Mouse (Mus musculus): ENCODE measurements around the gene Nit2.
A peak's percentile ranks its signal among the peaks of the same experiment; 100 is the strongest.

Gene Nit2

GRCm38 (mm10) chr16:57162841-57163240, 4.3 kb downstream of the Nit2 start:
- no peak for DNase-seq (ENCODE audit: low spot score in 2 of 2)

DNA sequence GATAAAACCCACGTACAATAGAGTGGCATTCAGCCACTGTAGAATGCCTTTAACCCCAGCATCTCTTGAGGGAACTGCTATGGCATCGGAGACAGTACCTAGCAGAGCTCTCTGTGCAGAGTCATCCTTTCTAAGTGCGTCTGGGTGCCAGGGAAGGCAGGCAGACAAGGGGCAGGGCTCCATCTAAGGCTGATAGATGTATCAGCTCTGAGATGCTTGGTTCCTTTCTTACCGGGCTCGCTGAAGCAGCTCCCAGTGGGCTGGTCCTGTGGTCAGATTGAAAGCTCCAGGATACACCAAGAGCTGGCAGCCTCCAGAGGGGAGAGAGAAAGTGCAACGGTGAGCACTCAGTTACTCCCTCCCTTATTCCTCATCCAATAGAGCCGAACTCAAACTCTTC, 7.3 kb downstream of the Nit2 start:
- DNase-seq (ENCODE audit: low spot score in 2 of 2) = no peak

DNA sequence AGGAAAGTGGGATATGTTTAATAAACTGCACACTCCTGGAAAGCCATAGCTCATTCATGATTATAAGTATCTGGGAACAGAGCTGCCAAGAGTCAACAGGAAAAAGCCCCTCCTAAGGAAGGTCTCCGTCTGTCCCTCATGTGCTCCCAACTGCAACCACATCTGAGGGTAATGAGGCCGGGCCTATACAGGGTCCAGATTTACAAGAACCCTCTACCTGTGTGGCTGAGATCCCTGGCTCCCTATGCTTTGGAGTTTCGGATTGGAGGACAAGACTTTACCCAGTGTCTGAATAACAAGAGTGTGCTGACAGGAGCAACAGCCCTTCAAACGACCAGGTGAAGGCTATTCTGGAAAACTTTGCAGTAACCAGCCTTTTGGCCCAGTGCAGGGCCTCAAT, 9.4 kb downstream of the Nit2 start:
- DNase-seq (ENCODE audit: low spot score in 2 of 2) = no peak

GRCm38 (mm10) chr16:57157076-57157475, 10.1 kb downstream of the Nit2 start:
- DNase-seq (ENCODE audit: low spot score in 2 of 2) = no peak

GRCm38 (mm10) chr16:57155899-57156298, 11.2 kb downstream of the Nit2 start:
- DNase-seq (ENCODE audit: low spot score in 2 of 2) = no peak

GRCm38 (mm10) chr16:57151437-57151836, 15.7 kb downstream of the Nit2 start:
- DNase-seq (ENCODE audit: low spot score in 2 of 2) = no peak

DNA sequence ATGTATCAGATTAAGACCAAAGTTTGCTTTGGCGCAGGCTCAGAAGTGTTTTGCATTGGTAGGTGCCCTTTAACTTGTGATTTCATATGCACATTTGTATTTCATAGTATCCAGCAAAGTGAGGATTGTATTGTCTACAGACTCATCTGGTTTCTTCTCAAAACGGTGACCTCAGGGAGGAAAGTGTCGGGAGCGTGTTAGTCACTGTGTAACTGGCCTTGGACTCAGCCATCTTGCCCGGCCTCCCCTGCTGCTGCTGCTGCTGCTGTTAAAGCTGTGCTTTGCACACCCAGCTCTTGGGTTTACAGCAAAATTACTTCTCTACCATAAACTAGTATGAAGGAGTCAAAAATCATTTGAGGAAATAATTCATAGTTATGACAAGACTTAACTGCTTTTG, 22.4 kb downstream of the Nit2 start:
- no peak for DNase-seq (ENCODE audit: low spot score in 2 of 2)

DNA sequence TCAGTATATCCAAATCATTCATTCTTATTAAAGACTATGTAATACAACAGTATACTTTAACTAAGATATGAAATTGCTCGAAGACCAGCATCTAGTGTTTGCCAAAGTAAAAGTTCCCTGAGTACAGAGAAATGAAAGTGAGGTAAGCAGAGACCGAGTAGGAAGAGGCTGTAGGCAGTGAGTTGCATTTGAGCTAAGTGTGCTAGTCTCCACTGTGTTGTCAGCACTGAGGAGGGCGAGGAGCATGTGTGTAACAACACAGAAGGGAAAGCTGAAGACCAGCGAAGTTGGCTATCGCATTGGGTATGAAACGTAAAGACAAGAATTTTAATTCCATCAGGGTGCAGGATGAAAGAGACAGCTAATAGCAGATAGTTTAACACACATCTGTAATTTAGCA, 33.5 kb downstream of the Nit2 start:
- no peak for DNase-seq (ENCODE audit: low spot score in 2 of 2)

DNA sequence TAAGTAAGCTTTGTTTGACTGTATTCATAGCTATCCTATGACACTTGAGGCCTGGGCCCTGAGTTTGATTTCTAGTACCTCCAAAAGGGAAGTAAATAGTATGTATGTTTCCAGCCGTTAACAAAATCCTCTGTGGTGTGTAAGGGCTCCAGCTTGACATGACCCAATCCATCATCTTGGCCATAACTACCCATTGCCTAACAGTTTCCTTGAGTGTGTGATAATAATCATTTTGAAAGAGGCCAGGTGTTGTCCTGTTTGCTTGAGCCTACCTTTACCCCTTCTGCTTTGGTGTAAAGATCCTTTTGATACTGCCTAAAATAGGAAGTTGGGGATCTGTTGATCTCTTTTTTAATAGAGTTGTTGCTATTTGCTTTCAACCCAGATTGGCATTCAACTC, 34.8 kb downstream of the Nit2 start:
- DNase-seq (ENCODE audit: low spot score in 2 of 2) = no peak

DNA sequence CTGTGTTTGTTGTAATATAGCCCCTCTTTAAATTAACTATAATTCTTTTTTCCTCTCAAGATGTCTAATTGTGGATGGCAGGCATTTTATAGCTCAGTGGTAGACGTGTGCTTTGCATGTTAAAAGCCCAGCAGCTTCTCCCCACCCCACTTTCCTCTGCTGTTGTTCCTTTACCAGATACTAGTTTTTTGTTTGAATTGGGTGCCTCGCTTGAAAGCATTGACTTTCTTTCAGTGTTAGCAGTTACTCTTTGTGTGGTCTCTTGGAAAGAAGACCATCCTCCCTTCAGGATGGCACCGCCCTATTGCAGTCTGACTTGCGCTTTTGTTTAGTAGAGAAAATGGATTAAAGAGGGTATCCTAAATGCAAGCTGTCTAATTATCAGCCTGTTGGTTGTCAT, 35.6 kb downstream of the Nit2 start:
- DNase-seq (ENCODE audit: low spot score in 2 of 2) = no peak

GRCm38 (mm10) chr16:57130752-57131400, 36.3 kb downstream of the Nit2 start:
- DNase-seq (ENCODE audit: low spot score in 2 of 2) = peak; percentile 3 to 24

- no peak for DNase-seq (ENCODE audit: low spot score in 2 of 2)
Observed at GRCm38 (mm10) chr16:57127825-57128224, 39.3 kb downstream of the Nit2 start.

- DNase-seq (ENCODE audit: low spot score in 2 of 2) = no peak
Observed at GRCm38 (mm10) chr16:57126268-57126667, 40.9 kb downstream of the Nit2 start.

GRCm38 (mm10) chr16:57122682-57123445, 44.3 kb downstream of the Nit2 start:
- DNase-seq (ENCODE audit: low spot score in 2 of 2) = no peak

DNA sequence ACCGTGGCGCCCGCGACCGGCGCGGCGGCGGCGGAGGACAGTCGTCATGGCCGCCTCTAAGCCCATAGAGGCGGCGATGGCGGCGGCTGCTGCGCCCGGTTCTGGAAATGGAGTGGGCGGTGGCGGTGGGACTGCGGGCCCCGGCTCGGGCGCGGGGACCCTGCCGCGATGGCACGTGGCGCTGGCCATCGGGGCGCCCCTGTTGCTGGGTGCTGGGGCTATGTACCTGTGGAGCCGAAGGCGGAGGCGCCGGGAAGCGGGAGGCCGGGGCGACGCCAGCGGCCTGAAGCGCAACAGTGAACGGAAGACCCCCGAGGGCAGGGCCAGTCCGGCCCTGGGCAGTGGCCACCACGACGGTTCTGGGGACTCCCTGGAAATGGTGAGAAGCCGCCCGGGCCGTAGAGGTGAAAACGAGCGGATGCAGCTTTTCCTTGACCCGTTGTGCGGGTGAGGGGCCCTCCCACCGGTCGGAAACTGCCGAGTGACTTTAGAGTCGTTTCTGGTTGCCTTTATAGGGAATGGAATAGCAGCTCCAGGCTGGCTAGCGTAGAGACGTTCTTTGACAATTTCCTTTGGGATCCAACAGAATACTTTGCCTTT, 45.2 kb downstream of the Nit2 start:
- DNase-seq (ENCODE audit: low spot score in 2 of 2) = no peak

DNA sequence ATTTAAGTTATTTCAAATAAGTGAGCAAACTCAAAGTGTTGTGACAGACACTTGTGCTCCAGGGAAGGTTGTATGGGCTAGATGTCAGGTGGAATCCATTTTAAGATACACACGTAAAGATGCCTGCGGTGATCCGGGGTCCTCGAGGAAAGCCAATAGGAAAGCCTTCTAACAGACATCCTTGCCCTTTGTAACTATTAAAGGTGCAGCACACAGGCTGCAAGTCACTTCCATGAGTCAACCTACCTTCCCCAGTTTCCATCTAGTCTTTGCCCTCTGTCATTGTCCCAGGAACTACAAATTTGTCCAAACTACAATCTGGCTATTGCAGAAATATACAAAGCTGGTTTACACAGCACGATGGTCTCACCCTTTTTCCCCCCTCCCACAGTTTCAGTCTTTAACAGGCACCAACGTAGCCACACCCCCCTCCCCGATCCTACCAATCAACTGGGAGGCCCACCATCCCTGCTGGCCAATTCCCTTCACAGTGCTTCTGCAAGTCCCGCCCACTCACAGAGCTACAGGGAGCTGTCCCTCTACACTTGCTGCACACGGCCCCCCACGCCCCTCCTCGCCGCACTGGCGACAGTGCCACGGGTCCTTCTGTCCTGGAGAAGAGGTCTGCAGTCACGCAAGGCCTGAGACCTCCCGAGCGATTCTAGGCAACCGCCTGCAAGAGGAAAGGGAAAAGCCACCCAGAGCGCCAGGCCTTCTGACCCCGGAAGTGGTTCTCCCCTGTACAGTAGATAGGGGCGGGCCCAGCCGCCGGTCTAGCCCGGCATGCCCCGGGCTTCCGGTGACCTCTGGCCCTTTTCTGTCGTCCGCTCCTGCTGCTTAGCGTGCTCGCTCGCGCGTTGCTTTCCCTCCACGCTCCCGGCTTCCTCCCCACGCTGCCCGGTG, 46.0 kb downstream of the Nit2 start, which contains the start of gene Tomm70a:
Gene Tomm70a, plus strand, starts transcription at position 791 of the 903 bp plus-strand sequence.
- peak; percentile 91 for DNase-seq (ENCODE audit: low spot score in 2 of 2)

GRCm38 (mm10) chr16:57117562-57117961, 49.6 kb downstream of the Nit2 start:
- DNase-seq (ENCODE audit: low spot score in 2 of 2) = no peak

GRCm38 (mm10) chr16:57116066-57116465, 51.1 kb downstream of the Nit2 start:
- no peak for DNase-seq (ENCODE audit: low spot score in 2 of 2)
